Mouse (Mus musculus) thymus, postnatal 0 days (tissue): Measurements from ENCODE around the gene Hist1h4c. TPM values are rescaled to one million over a fixed set of nuclear protein-coding genes. Genes with fewer than 3 reads are reported as not detected.
A peak's percentile ranks its signal among the peaks of the same experiment; 100 is the strongest.

Source experiments
- DNase-seq: peaks from one replicate; pipeline ENCODE4 v3.0.0-alpha.2; 2015; ENCODE audit warnings: low spot score
- polyA plus RNA-seq: library from polyadenylated mRNA; unstranded; fragments of >200 nt; fragmentation: Nextera tagmentation; extraction: Ambion mirVana; gene quantifications from 2 replicates; pipeline ENCODE4 v1.2.1, GENCODE M21; 2015

Gene Hist1h4c
- polyA plus RNA-seq: 22.4 and 29.5 TPM in 2 replicates

DNA sequence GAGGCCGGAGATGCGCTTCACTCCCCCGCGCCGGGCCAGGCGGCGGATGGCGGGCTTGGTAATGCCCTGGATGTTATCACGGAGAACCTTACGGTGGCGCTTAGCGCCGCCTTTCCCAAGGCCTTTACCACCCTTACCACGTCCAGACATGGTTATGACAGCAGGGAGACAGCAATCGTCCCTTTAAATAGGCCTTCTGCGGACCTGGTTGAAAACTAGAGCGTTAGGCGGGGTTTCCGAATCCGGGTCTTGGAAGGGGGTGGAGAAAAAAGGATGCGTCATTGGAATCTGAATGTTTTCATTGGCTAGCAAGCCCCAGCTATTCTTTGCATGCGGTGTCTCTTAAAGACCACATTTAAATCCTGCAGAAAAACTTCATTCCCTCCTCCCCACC is at the start of gene Hist1h4c:
Hist1h4c (minus strand) TSS at position 155 of the 394 bp plus-strand sequence.
- peak; percentile 99 for DNase-seq

DNA sequence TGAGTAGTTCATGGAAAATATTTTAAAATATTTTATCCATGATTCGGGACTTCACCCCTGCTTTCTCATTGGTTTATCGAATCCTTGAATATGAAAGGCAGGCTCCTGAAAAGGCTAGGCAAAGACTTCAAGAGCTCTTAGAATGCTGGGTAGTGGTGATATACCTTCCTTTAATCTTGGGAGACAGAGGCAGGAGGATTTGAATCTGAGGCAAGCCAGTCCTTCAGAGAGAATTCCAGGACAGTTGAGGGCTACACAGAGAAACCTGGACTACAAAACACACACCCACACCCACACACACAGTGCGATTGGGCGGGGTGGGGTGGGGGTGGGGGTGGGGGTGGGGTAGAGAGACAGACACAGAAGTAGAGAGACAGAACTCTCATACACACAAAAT is 49.6 kb upstream of the Hist1h4c start:
- no peak for DNase-seq

DNA sequence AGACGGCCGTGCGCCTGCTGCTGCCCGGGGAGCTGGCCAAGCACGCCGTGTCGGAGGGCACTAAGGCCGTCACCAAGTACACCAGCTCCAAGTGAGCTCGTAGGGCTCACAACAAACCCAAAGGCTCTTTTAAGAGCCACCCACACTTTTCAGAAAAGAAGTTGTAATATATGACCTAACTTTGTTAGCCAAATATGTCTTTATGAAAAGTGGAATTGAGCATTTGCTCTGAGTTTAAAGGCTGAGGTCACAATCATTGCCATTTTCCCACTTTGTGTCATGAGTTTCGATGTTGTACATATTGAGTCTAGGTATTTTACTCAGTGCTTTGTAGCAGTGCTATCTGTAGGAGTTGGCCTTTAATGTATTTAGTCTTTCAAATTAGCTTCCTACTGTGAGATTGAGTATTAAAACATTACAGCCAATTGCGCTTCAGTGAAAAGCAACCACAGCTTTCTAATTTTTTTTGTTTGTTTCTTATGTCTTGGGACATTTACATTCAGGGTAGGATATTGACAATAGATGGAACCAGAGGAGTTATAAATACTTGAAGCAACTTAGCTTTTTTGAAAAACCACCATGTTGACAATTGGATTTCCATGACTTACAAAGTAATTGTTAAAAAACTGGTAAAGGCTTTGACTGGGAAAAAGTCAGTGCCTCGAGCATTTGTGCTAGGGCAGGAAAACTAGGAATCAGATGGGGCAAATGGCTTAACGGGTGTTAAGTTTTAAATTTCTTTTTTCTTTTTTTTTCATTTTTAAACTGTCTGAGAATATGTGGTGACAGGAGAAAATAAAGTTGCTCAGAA is 49.0 kb upstream of the Hist1h4c start:
- peak; percentile 46 for DNase-seq

DNA sequence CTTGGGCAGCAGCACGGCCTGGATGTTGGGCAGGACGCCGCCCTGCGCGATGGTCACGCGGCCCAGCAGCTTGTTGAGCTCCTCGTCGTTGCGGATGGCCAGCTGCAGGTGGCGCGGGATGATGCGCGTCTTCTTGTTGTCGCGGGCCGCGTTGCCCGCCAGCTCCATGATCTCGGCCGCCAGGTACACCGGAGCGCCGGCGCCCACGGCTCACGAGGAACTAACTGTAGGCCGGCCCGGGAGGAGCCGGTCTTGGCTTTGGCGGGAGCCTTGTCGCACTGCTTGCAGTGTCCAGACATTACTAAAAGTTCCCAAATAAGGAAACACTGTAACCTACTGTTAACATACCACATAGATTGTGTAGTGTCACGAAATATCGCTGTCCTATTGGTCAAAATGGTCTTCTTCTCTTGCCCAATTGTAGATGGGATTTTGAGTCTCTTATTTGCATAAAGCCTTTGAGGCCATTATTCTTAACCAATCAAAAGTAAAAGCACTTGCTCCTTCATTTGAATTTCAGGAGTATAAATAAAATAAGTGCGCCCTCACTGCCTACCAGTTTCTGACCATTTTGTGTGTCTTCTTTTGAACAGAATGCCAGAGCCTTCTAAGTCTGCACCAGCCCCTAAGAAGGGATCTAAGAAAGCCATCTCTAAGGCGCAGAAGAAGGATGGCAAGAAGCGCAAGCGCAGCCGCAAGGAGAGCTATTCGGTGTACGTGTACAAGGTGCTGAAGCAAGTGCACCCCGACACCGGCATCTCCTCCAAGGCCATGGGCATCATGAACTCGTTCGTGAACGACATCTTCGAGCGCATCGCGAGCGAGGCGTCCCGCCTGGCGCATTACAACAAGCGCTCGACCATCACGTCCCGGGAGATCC is 48.2 kb upstream of the Hist1h4c start, which contains the start of gene Hist1h2bb:
Hist1h2bb (plus strand) TSS at position 534 of the 880 bp plus-strand sequence.
- peak; percentile 91 for DNase-seq

- peak; percentile 94 for DNase-seq
Observed at GRCm38 (mm10) chr13:23745381-23746161, 47.3 kb upstream of the Hist1h4c start, which contains the start of gene Hist1h3c. Gene Hist1h3c, minus strand, starts transcription at chr13:23745602.

- peak; percentile 28 for DNase-seq
Observed at GRCm38 (mm10) chr13:23744421-23745380, 46.4 kb upstream of the Hist1h4c start.

DNA sequence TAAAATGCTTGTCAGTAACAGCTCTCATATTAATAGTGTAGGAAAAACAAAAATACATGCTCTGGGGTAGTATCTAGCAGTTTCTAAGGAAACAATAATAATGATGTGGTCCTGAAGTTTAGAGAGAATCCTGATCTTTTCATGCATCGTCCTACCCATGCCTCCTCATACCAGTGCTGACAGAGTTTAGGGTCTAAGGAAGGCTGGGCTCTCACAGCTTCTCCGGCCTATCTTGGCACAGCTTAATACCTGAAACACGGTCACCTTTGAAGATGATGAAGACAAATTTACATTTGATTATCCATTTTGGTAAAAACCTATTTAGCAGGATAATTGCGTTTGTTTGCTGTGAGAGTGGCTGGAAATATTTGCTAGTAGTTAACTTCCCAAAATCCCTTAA is 45.7 kb upstream of the Hist1h4c start:
- peak; percentile 5 for DNase-seq

DNA sequence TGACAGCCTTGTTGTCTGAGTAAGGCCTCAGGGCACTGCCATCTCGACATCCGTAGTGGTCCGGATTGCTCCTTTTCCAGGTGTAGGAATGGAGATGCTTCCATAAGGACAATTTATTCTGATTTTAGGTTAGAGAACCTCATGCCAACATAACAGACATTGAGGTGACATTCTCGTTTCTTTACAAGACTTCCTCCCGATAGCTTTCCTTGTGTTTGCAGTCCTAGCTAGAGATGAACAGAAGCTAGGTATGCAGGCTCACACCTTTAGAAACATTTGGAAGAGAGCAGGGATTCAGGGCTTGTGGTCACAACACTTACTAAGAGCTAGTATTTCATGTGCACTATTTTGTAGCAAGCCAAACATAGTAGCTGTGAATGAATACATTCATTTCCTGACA is 45.0 kb upstream of the Hist1h4c start:
- peak; percentile 1 for DNase-seq

- peak; percentile 2 for DNase-seq
Observed at GRCm38 (mm10) chr13:23742007-23742406, 43.8 kb upstream of the Hist1h4c start.

DNA sequence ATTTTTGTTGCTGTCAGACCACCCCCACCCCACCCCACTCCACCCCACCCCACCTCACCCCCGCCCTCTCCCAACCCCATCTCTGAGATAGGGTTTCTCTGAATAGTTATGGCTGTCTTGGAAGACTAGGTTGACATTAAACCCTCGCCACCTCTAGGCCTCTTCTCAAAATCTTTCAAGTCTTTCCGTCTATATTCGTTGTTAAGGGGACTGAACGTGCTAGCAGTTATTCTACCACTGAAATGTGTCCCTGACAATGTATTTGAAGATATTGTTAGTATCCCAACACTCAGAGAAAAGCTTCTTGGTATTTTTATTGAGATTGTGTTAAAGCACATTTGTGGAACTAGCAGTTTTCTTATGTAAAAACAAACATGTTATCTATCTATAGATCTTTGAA is 42.7 kb upstream of the Hist1h4c start:
- peak; percentile 13 for DNase-seq

DNA sequence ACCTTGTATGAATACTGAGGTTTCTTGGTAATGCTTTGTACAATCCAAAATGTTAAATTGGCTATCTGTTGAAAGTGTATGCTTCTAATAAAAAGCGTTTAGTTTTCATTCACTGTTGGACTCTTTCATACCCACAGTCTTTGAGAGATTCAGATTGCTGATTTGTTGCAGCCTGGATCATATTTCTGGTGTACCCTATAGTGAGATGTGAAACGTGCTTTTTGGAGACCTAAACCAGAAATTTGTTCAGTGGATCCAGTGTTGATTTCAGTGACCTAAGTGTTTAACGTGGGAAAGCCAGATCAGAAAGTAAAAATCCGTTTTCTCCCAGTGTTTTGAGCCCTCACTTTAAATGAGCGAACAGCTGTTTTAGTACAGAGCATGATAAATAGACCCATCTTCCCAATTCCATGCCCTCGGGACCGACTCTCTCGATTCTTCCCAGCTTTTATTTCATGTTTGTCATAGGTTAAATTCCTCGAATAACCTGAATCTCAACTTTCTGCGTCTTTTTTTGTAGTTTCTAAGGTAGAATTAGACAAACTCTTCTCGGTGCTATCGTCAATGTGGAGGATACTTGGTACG is 42.1 kb upstream of the Hist1h4c start:
- no peak for DNase-seq

GRCm38 (mm10) chr13:23739922-23740252 is 41.6 kb upstream of the Hist1h4c start:
- no peak for DNase-seq

GRCm38 (mm10) chr13:23739069-23739921 is 41.0 kb upstream of the Hist1h4c start:
- DNase-seq: peak; percentile 94

- peak; percentile 96 for DNase-seq
Observed at GRCm38 (mm10) chr13:23738677-23739068, 40.4 kb upstream of the Hist1h4c start, which contains the start of gene Hist1h1c. Gene Hist1h1c, plus strand, starts transcription at chr13:23738808.

DNA sequence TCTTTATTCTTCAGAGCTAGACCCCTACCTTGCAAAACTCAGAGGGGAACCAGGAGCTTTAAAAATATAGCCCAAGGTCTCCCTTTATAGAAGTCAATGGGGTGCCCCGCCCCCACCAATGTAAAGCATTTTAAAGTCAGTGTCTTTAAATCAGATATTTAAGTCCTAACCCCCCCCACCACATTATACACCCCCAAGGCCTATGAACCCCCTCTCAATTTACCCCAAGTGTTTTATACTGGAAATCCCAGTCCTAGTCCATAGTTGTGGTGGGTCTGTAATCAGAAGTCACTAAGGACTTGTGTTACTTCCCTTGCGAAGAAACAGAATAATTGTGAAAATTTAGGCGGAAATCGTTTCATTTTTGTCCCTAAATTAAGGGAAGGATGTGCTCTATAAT is 39.8 kb upstream of the Hist1h4c start:
- DNase-seq: peak; percentile 59

DNA sequence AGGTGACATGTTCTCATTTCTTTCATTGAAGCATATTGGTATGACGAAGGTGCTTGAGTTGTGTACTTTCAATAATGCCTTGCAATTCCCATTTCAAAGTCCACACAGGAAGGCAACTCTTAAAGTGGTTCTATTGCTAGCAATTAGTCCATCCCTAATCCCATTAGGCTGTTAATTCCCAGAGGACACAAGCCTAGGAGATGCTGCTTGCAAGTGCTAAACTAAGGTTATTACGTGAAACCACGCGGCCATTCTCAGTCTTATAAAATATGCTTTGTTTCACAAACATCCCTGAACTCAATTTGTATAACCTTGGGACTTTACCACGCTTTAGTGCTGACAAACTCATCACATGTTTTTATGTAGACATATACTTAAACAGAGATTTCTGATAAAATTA is 38.8 kb upstream of the Hist1h4c start:
- DNase-seq: no peak

- peak; percentile 67 for DNase-seq
Observed at GRCm38 (mm10) chr13:23732156-23732804, 34.0 kb upstream of the Hist1h4c start.

DNA sequence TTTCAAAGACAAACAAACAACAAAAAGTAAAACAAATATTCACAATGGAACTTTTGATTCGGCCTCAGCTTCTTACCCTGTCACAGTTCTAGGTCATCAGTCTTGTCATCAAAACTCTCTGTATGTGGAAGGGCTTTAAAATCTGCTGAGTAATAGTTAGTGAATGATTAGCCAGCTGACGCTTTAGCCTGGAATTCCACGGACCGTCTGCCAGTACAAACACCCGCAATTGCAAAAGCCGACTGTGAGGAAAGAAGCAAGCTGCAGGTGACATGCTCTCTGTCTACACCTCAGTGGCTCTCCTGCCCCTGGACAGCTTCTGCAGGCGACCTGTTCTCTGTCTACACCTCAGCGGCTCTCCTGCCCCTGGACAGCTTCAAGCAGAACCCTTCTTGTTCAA is 32.2 kb upstream of the Hist1h4c start:
- DNase-seq: no peak
